Mouse (Mus musculus) intestine, embryonic 15.5 days (tissue): Measurements from ENCODE around the gene Exosc5. TPM values are rescaled to one million over a fixed set of nuclear protein-coding genes. Genes with fewer than 3 reads are reported as not detected.
A peak's percentile ranks its signal among the peaks of the same experiment; 100 is the strongest.

ENCODE experiments used
- ATAC-seq: fragments of 200-750 bp; cut with Nextera tagmentation; 2 replicates; pipeline ENCODE4 v1.8.0; 2017; ENCODE audit warnings: moderate TSS enrichment, moderate library complexity
- H3K27ac ChIP-seq: fragments of 300-500 bp; sonication (generic); 2 replicates; pipeline ENCODE4 v1.5.1; 2015; ENCODE audit warnings: mild to moderate bottlenecking, inconsistent platforms
- H3K27me3 ChIP-seq: fragments of 300-500 bp; sonication (generic); replicated peaks from 2 replicates; pipeline ENCODE4 v1.6.1; 2015; ENCODE audit warnings: inconsistent platforms
- H3K36me3 ChIP-seq: fragments of 300-500 bp; sonication (generic); 2 replicates; pipeline ENCODE4 v1.6.1; 2015; ENCODE audit warnings: inconsistent platforms
- H3K4me1 ChIP-seq: fragments of 300-500 bp; sonication (generic); replicated peaks from 2 replicates; pipeline ENCODE4 v1.6.1; 2015; ENCODE audit warnings: inconsistent platforms
- H3K4me2 ChIP-seq: fragments of 300-500 bp; sonication (generic); replicated peaks from 2 replicates; pipeline ENCODE4 v1.6.1; 2015; ENCODE audit warnings: mild to moderate bottlenecking, inconsistent platforms
- H3K4me3 ChIP-seq: fragments of 300-500 bp; sonication (generic); replicated peaks from 2 replicates; pipeline ENCODE4 v1.5.1; 2015; ENCODE audit warnings: inconsistent platforms
- H3K9ac ChIP-seq: fragments of 300-500 bp; sonication (generic); 2 replicates; pipeline ENCODE4 v1.6.1; 2015; ENCODE audit warnings: inconsistent platforms
- H3K9me3 ChIP-seq: fragments of 300-500 bp; sonication (generic); 2 replicates; pipeline ENCODE4 v1.6.1; 2016; ENCODE audit warnings: inconsistent platforms
- WGBS: fragments of 180-500 bp; shearing (Covaris S2); methylation state at CpG from one replicate; pipeline ENCODE4 v1.1.7; 2015; 5-methylcytosine and 5-hydroxymethylcytosine counted together
- polyA plus RNA-seq: library from polyadenylated mRNA; unstranded; fragments of >200 nt; fragmentation: Nextera tagmentation; extraction: Ambion mirVana; gene quantifications from 2 replicates; pipeline ENCODE4 v1.2.1, GENCODE M21; 2015

Gene Exosc5
- polyA plus RNA-seq, 1 experiment from 2014 or later, result 80.5 TPM

- WGBS, result 40% methylated on average over 10 of the region's 10 CpGs
- Histone ChIP-seq H3K9ac (no peak overlapping the region), H3K27me3 (0 out of 2 replicates have a peak, but pooled peaks cover 4% of the 10 kb centered on the region), H3K4me3 (no peak overlapping the region), H3K4me2 (no peak overlapping the region; the same call in 1 of the 2 replicates), H3K27ac (no peak overlapping the region), H3K4me1 (peaks cover 38% of the 10 kb centered on the region), H3K9me3 (no peaks in the 10 kb centered on the region), H3K36me3 (no peaks in the 10 kb centered on the region)
- ATAC-seq, result no peak
Observed at GRCm38 (mm10) chr7:25703793-25704494, 45.0 kb downstream of the Exosc5 start.

GRCm38 (mm10) chr7:25704716-25705364, 45.9 kb downstream of the Exosc5 start:
- no peak overlapping the region for H3K27ac ChIP-seq
- H3K27me3 ChIP-seq, result 0 out of 2 replicates have a peak, but pooled peaks cover 4% of the 10 kb centered on the region
- WGBS, result 10% methylated on average over 34 of the region's 37 CpGs
- H3K4me2 ChIP-seq, result peak overlapping the region; percentile 55
- H3K4me1 ChIP-seq, result peaks cover 40% of the 10 kb centered on the region
- H3K36me3 ChIP-seq, result no peaks in the 10 kb centered on the region
- peak; percentile 60 for ATAC-seq
- H3K9ac ChIP-seq, result no peak overlapping the region
- H3K4me3 ChIP-seq, result peak overlapping the region; percentile 18; the same call in 1 of the 2 replicates
- H3K9me3 ChIP-seq, result no peaks in the 10 kb centered on the region

GRCm38 (mm10) chr7:25705801-25706251, 46.9 kb downstream of the Exosc5 start:
- peak; percentile 34 for ATAC-seq

GRCm38 (mm10) chr7:25706578-25707170, 47.7 kb downstream of the Exosc5 start:
- Histone ChIP-seq H3K27me3 (0 out of 2 replicates have a peak, but pooled peaks cover 4% of the 10 kb centered on the region), H3K4me3 (no peak overlapping the region), H3K36me3 (no peaks in the 10 kb centered on the region), H3K9ac (no peak overlapping the region), H3K27ac (peak overlapping the region; percentile 54), H3K4me1 (peaks cover 58% of the 10 kb centered on the region), H3K4me2 (no peak overlapping the region), H3K9me3 (no peaks in the 10 kb centered on the region)
- 30% methylated on average over 7 of the region's 7 CpGs for WGBS
- no peak for ATAC-seq

More at GRCm38 (mm10) chr7:25705801-25706251, 46.9 kb downstream of the Exosc5 start:
- H3K36me3 ChIP-seq, result no peaks in the 10 kb centered on the region
- no peak overlapping the region for H3K4me2 ChIP-seq
- H3K4me3 ChIP-seq, result no peak overlapping the region
- 39% methylated on average over 6 of the region's 6 CpGs for WGBS
- H3K27me3 ChIP-seq, result 0 out of 2 replicates have a peak, but pooled peaks cover 4% of the 10 kb centered on the region
- peaks cover 50% of the 10 kb centered on the region for H3K4me1 ChIP-seq
- no peaks in the 10 kb centered on the region for H3K9me3 ChIP-seq
- H3K9ac ChIP-seq, result no peak overlapping the region
- peak overlapping the region; percentile 54 for H3K27ac ChIP-seq

GRCm38 (mm10) chr7:25707581-25708292, 48.8 kb downstream of the Exosc5 start:
- Histone ChIP-seq H3K36me3 (no peaks in the 10 kb centered on the region; the same call in 1 of the 2 replicates), H3K4me1 (peaks cover 66% of the 10 kb centered on the region), H3K27me3 (0 out of 2 replicates have a peak, but pooled peaks cover 4% of the 10 kb centered on the region), H3K27ac (peak overlapping the region; percentile 54), H3K4me3 (no peak overlapping the region), H3K9me3 (no peaks in the 10 kb centered on the region), H3K9ac (no peak overlapping the region), H3K4me2 (no peak overlapping the region)
- ATAC-seq, result no peak
- 41% methylated on average over 15 of the region's 15 CpGs for WGBS

- Histone ChIP-seq H3K27me3 (no peaks in the 10 kb centered on the region), H3K4me1 (peaks cover 59% of the 10 kb centered on the region), H3K36me3 (peaks cover 18% of the 10 kb centered on the region), H3K9me3 (no peaks in the 10 kb centered on the region), H3K9ac (peak overlapping the region; percentile 4; the same call in 1 of the 2 replicates), H3K4me2 (no peak overlapping the region), H3K4me3 (no peak overlapping the region), H3K27ac (no peak overlapping the region)
- no peak for ATAC-seq
- WGBS, result 15% methylated on average over 12 of the region's 12 CpGs
Observed at GRCm38 (mm10) chr7:25709961-25710360, 51.0 kb downstream of the Exosc5 start.

GRCm38 (mm10) chr7:25710519-25711130, 51.7 kb downstream of the Exosc5 start:
- 16% methylated on average over 6 of the region's 7 CpGs for WGBS
- Histone ChIP-seq H3K4me3 (no peak overlapping the region), H3K9me3 (no peaks in the 10 kb centered on the region), H3K27ac (0 out of 2 replicates have a peak overlapping the region, but pooled peaks have one; percentile 22), H3K27me3 (no peaks in the 10 kb centered on the region), H3K4me2 (peak overlapping the region; percentile 26; the same call in 1 of the 2 replicates), H3K36me3 (peaks cover 23% of the 10 kb centered on the region), H3K9ac (peak overlapping the region; percentile 4; the same call in 1 of the 2 replicates), H3K4me1 (peaks cover 57% of the 10 kb centered on the region)
- no peak; the same call in 1 of the 2 replicates for ATAC-seq

GRCm38 (mm10) chr7:25711165-25711564, 52.2 kb downstream of the Exosc5 start:
- H3K4me1 ChIP-seq, result peaks cover 51% of the 10 kb centered on the region
- H3K9me3 ChIP-seq, result no peaks in the 10 kb centered on the region
- 61% methylated on average over 5 of the region's 5 CpGs for WGBS
- H3K4me2 ChIP-seq, result no peak overlapping the region
- H3K36me3 ChIP-seq, result peaks cover 28% of the 10 kb centered on the region
- no peak for ATAC-seq
- H3K27ac ChIP-seq, result 0 out of 2 replicates have a peak overlapping the region, but pooled peaks have one; percentile 22
- no peak overlapping the region for H3K9ac ChIP-seq
- no peaks in the 10 kb centered on the region for H3K27me3 ChIP-seq
- no peak overlapping the region for H3K4me3 ChIP-seq

- Histone ChIP-seq H3K4me1 (peaks cover 46% of the 10 kb centered on the region), H3K9me3 (no peaks in the 10 kb centered on the region), H3K4me2 (no peak overlapping the region), H3K27ac (0 out of 2 replicates have a peak overlapping the region, but pooled peaks have one; percentile 36), H3K9ac (no peak overlapping the region), H3K4me3 (no peak overlapping the region), H3K27me3 (no peaks in the 10 kb centered on the region), H3K36me3 (peaks cover 28% of the 10 kb centered on the region)
- ATAC-seq, result peak; percentile 39
- 13% methylated on average over 7 of the region's 7 CpGs for WGBS
Observed at GRCm38 (mm10) chr7:25711731-25712197, 52.8 kb downstream of the Exosc5 start.

GRCm38 (mm10) chr7:25712801-25713200, 53.8 kb downstream of the Exosc5 start:
- Histone ChIP-seq H3K9me3 (no peaks in the 10 kb centered on the region), H3K27me3 (no peaks in the 10 kb centered on the region), H3K4me2 (no peak overlapping the region), H3K27ac (no peak overlapping the region), H3K4me1 (peaks cover 40% of the 10 kb centered on the region), H3K9ac (no peak overlapping the region), H3K4me3 (no peak overlapping the region), H3K36me3 (peaks cover 28% of the 10 kb centered on the region)
- WGBS, result 91% methylated on average over 9 of the region's 9 CpGs
- no peak for ATAC-seq

GRCm38 (mm10) chr7:25714581-25714980, 55.6 kb downstream of the Exosc5 start:
- Histone ChIP-seq H3K4me1 (peaks cover 41% of the 10 kb centered on the region), H3K27ac (no peak overlapping the region), H3K36me3 (peaks cover 28% of the 10 kb centered on the region), H3K9ac (no peak overlapping the region), H3K4me3 (no peak overlapping the region), H3K27me3 (no peaks in the 10 kb centered on the region), H3K4me2 (no peak overlapping the region), H3K9me3 (no peaks in the 10 kb centered on the region)
- ATAC-seq, result no peak
- WGBS, result 95% methylated on average over 8 of the region's 8 CpGs
